In the genomic region with DNA sequence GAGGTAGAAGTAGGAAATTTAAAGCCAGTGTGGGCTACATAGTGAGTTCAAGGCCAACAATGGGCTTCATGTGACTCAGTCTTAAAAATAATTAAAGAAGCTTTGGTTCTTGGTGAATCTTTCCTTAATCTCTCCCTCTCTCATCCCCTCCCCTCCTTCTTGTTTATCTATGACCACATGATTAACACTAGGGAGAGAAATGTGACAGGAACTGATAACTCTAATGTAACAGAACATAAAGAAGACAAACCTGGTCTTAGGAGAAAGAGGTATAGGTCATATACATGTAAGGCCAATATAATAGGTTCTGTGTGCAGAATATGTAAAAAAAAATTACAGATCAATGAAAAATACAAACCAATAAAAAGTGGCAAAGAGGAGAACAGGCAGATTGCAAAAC, we compare ENCODE assay signal across 21 mouse cellular contexts. TPM values are rescaled to one million over a fixed set of nuclear protein-coding genes. Genes with fewer than 3 reads are reported as not detected.
A peak's percentile ranks its signal among the peaks of the same experiment; 100 is the strongest.
DNase-seq lines count a peak whose midpoint lies in the region; ATAC-seq and TF ChIP-seq lines count a peak whose summit lies in the region.
"Had no signal": no experiment of that assay in that cellular context is flagged by ENCODE, and none has a peak within 500 bp of the region (broad histone marks: within the 10 kb centered on the region; RNA-seq: fewer than 3 reads in every experiment).

No protein-coding gene starts in this region.

- peaks cover 13% of the 10 kb centered on the region for H3K4me1 ChIP-seq in liver, adult 2 months (ENCODE audit: control insufficient read depth, insufficient read depth, low read length)
- peaks cover 58 to 64% of the 10 kb centered on the region in 2 experiments for H3K4me1 ChIP-seq in liver, embryonic 14.5 days (replicated peaks; ENCODE audit: control insufficient read depth in 2 of 2, insufficient read depth in 2 of 2, low read length in 1 of 2)

- peak overlapping the region; percentile 16; the same call in 1 of the 2 replicates for H3K27ac ChIP-seq in liver, adult 2 months (replicated peaks; ENCODE audit: insufficient read depth, low read depth, low read length)
- peak overlapping the region; percentile 76 for H3K27ac ChIP-seq in liver, embryonic 14.5 days
- H3K27ac ChIP-seq: hindbrain, embryonic 12.5 days; left cerebral cortex, adult 2 months; midbrain, embryonic 13.5 days had no signal

- no peak for TF ChIP-seq CTCF in liver, adult 2 months (IDR thresholded peaks at IDR 0.05; ENCODE audit: low read depth, low read length)
- no peak for TF ChIP-seq CTCF in liver, embryonic 14.5 days (IDR thresholded peaks at IDR 0.05; ENCODE audit: low read depth)

- peak; percentile 91 for TF ChIP-seq EP300 in liver, embryonic 14.5 days (IDR thresholded peaks at IDR 0.05; ENCODE audit: low read depth)

- no peaks in the 10 kb centered on the region for H3K9me3 ChIP-seq in liver, embryonic 14.5 days (ENCODE audit: control insufficient read depth, low read length)
- H3K9me3 ChIP-seq: forebrain, embryonic 10.5 days; hindbrain, embryonic 12.5 days; midbrain, embryonic 13.5 days had no signal

- peak overlapping the region; percentile 66 for H3K4me2 ChIP-seq in liver, embryonic 14.5 days (ENCODE audit: low read depth)
- H3K4me2 ChIP-seq: midbrain, embryonic 13.5 days had no signal

- no peak overlapping the region for H3K4me3 ChIP-seq in liver, adult 2 months (ENCODE audit: insufficient read depth, low read depth, low read length)
- H3K4me3 ChIP-seq in liver, embryonic 14.5 days (ENCODE audit: insufficient read depth in 1 of 2, low read depth in 2 of 2, low read length in 2 of 2) = peak overlapping the region in 1 of 2 experiments; percentile 89; a peak in 1 of 4 replicates
- H3K4me3 ChIP-seq: hindbrain, embryonic 12.5 days; left cerebral cortex, adult 2 months; midbrain, embryonic 13.5 days had no signal

- no peaks in the 10 kb centered on the region for H3K27me3 ChIP-seq in liver, adult 2 months (ENCODE audit: control insufficient read depth, insufficient read depth, low read length)
- H3K27me3 ChIP-seq in liver, embryonic 14.5 days (ENCODE audit: control insufficient read depth, insufficient read depth, low read length) = no peaks in the 10 kb centered on the region
- H3K27me3 ChIP-seq: hindbrain, embryonic 12.5 days; midbrain, embryonic 13.5 days had no signal

- peak; percentile 64 for DNase-seq in liver, adult 2 months (ENCODE audit: extremely low read depth, low read depth, low spot score)
- no peak for DNase-seq in liver
- peak; percentile 55 to 71 (median 66) for DNase-seq in liver, embryonic 14.5 days (ENCODE audit: low read depth in 3 of 3, low spot score in 3 of 3)
- DNase-seq in lung, postnatal 25 days (ENCODE audit: low spot score) = no peak
- no peak for DNase-seq in layer of hippocampus, adult 9-10 months (ENCODE audit: low spot score)
- DNase-seq in thymus, postnatal 36 days = no peak
- DNase-seq: adrenal gland, postnatal 10 days; cerebellum, adult 9-10 months; forebrain, postnatal 0 days; gastrocnemius, postnatal 25 days; heart, adult 18-20 months; kidney, adult 18-20 months; kidney, postnatal 4 days; layer of hippocampus, adult 9-11 months; right cerebral cortex, postnatal 25 days; thymus, postnatal 14 days had no signal

- peak; percentile 22; the same call in 1 of the 2 replicates for ATAC-seq in erythroblast, adult 5-6 weeks (replicated peaks; ENCODE audit: low FRiP score, poor library complexity, severe bottlenecking)
- peak; percentile 24; the same call in 1 of the 2 replicates for ATAC-seq in liver, embryonic 14.5 days (ENCODE audit: insufficient read depth)

- peaks cover 14% of the 10 kb centered on the region for H3K79me2 ChIP-seq in liver, adult 2 months (ENCODE audit: control insufficient read depth, insufficient read depth, low read length)

- no peaks in the 10 kb centered on the region for H3K36me3 ChIP-seq in liver, adult 2 months (ENCODE audit: control insufficient read depth, insufficient read depth, low read length)
- peaks cover 2% of the 10 kb centered on the region for H3K36me3 ChIP-seq in liver, embryonic 14.5 days (replicated peaks; ENCODE audit: control insufficient read depth, insufficient read depth, low read depth)
- H3K36me3 ChIP-seq: hindbrain, embryonic 12.5 days; midbrain, embryonic 13.5 days had no signal

- no peak for TF ChIP-seq POLR2A in liver, adult 2 months (IDR thresholded peaks at IDR 0.05; ENCODE audit: extremely low read depth, insufficient read depth, low read length)

- H3K9ac ChIP-seq in liver, adult 2 months (ENCODE audit: low read depth, low read length) = no peak overlapping the region
- H3K9ac ChIP-seq in liver, embryonic 14.5 days (replicated peaks) = peak overlapping the region; percentile 21; the same call in 1 of the 2 replicates
- H3K9ac ChIP-seq: forebrain, postnatal 0 days; hindbrain, embryonic 12.5 days; midbrain, embryonic 13.5 days had no signal

RNA-seq across cellular contexts. Expression of a gene that starts 10.8 kb away (rescaled TPM):
- 0.13 and 0.18 TPM in 2 replicates for total RNA-seq in liver, adult 2 months (2014; rRNA removed)
- 0.15 and 0.20 TPM in 2 replicates for polyA plus RNA-seq in liver, adult 2 months (2012; rRNA removed)
- total RNA-seq in erythroblast, adult 5-6 weeks (2015; ENCODE audit: low replicate concordance) = 6.0 and 9.4 TPM in 2 replicates
- total RNA-seq in erythroblast, adult 5-6 weeks (2017; ENCODE audit: low replicate concordance) = 9.3 and 12.0 TPM in 2 replicates
- 1.1 and 1.8 TPM in 2 replicates for polyA plus RNA-seq in liver, embryonic 14.5 days (2012; rRNA removed)
- polyA plus RNA-seq in liver, embryonic 14.5 days (2014; fragmentation: Nextera tagmentation; extraction: Ambion mirVana) = 0.83 and 1.2 TPM in 2 replicates

RNA-seq across cellular contexts. Expression of a gene that starts 13.3 kb away (rescaled TPM):
- 384 and 388 TPM in 2 replicates for total RNA-seq in liver, adult 2 months (2014; rRNA removed)
- 229 and 239 TPM in 2 replicates for polyA plus RNA-seq in liver, adult 2 months (2012; rRNA removed)
- 129 and 153 TPM in 2 replicates for total RNA-seq in erythroblast, adult 5-6 weeks (2015; ENCODE audit: low replicate concordance)
- total RNA-seq in erythroblast, adult 5-6 weeks (2017; ENCODE audit: low replicate concordance) = 172 and 176 TPM in 2 replicates
- polyA plus RNA-seq in liver, embryonic 14.5 days (2012; rRNA removed) = 98.1 and 103 TPM in 2 replicates
- polyA plus RNA-seq in liver, embryonic 14.5 days (2014; fragmentation: Nextera tagmentation; extraction: Ambion mirVana) = 273 and 280 TPM in 2 replicates

RNA-seq across cellular contexts. Expression of a gene that starts 37.1 kb away (rescaled TPM):
- total RNA-seq in liver, adult 2 months (2014; rRNA removed) = 12.8 and 14.7 TPM in 2 replicates
- polyA plus RNA-seq in liver, adult 2 months (2012; rRNA removed) = 12.7 and 15.8 TPM in 2 replicates
- 6.5 and 9.2 TPM in 2 replicates for total RNA-seq in erythroblast, adult 5-6 weeks (2015; ENCODE audit: low replicate concordance)
- 2.4 and 6.3 TPM in 2 replicates for total RNA-seq in erythroblast, adult 5-6 weeks (2017; ENCODE audit: low replicate concordance)
- 2.6 and 2.7 TPM in 2 replicates for polyA plus RNA-seq in liver, embryonic 14.5 days (2012; rRNA removed)
- polyA plus RNA-seq in liver, embryonic 14.5 days (2014; fragmentation: Nextera tagmentation; extraction: Ambion mirVana) = 8.0 and 9.6 TPM in 2 replicates

Comparison
In these comparisons a context has a peak if more than half of its experiments do, and no peak if none do; other contexts are left out.
1. DNase-seq: peak in liver, adult 2 months (single experiment) and liver, embryonic 14.5 days (3 of 3); none in liver (single experiment), lung, postnatal 25 days (single experiment), layer of hippocampus, adult 9-10 months (single experiment) and thymus, postnatal 36 days (0 of 2).